Mouse (Mus musculus) myocyte (in vitro differentiated cells): ENCODE measurements at regions not wholly inside any gene's neighbourhood (a gene's known extent, or its start where the extent isn't known, plus 50 kb on each side); places are given as distances from the start of the nearest gene placed in this dataset.

Source experiments
- H3K27me3 ChIP-seq: one replicate; pipeline ENCODE4 v1.6.1; 2011; ENCODE audit not compliant: control insufficient read depth, insufficient read depth, insufficient read length
- H3K36me3 ChIP-seq: one replicate; pipeline ENCODE4 v1.6.1; 2011; ENCODE audit not compliant: control insufficient read depth, insufficient read depth
- H3K4me2 ChIP-seq: one replicate; pipeline ENCODE4 v1.6.1; 2011; ENCODE audit warnings: low read depth, control low read depth
- H3K4me3 ChIP-seq: one replicate; pipeline ENCODE4 v1.5.1; 2011; ENCODE audit warnings: mild to moderate bottlenecking, control low read depth, moderate library complexity
- H3K79me2 ChIP-seq: one replicate; pipeline ENCODE4 v1.6.1; 2011; ENCODE audit not compliant: control insufficient read depth, insufficient read depth
- H3ac ChIP-seq: one replicate; pipeline ENCODE4 v1.6.1; 2011; ENCODE audit not compliant: control insufficient read depth, insufficient read length
- CEBPB ChIP-seq: IDR thresholded peaks from 2 replicates; pipeline ENCODE4 v1.6.1; 2011; ENCODE audit warnings: mild to moderate bottlenecking, moderate library complexity; ENCODE audit not compliant: poor library complexity, insufficient read depth, severe bottlenecking
- E2F4 ChIP-seq: IDR thresholded peaks from one replicate; pipeline ENCODE4 v1.6.1; 2011; ENCODE audit warnings: mild to moderate bottlenecking, control low read depth, moderate library complexity; ENCODE audit not compliant: insufficient read depth
- MAX ChIP-seq: IDR thresholded peaks from one replicate; pipeline ENCODE4 v1.6.1; 2011; ENCODE audit warnings: low read depth, mild to moderate bottlenecking, control low read depth
- MYOD1 ChIP-seq, 3 experiments: IDR thresholded peaks; one replicate each; pipeline ENCODE4 v1.6.1; 2011; ENCODE audit warnings: control low read depth in 2 of 3, low read depth in 2 of 3, mild to moderate bottlenecking in 2 of 3, moderate library complexity in 1 of 3; ENCODE audit not compliant: insufficient read length in 2 of 3, control insufficient read depth in 1 of 3
- MYOG ChIP-seq, 3 experiments: IDR thresholded peaks; one replicate each; pipeline ENCODE4 v1.6.1; 2011; ENCODE audit warnings: control low read depth in 2 of 3, low read depth in 2 of 3, mild to moderate bottlenecking in 2 of 3; ENCODE audit not compliant: insufficient read length in 2 of 3, control insufficient read depth in 1 of 3, insufficient read depth in 1 of 3
- POLR2A ChIP-seq: IDR thresholded peaks from one replicate; pipeline ENCODE4 v1.6.1; 2011; ENCODE audit warnings: low read depth, mild to moderate bottlenecking, control low read depth, moderate library complexity; ENCODE audit not compliant: insufficient read length
- POLR2AphosphoS2 ChIP-seq: IDR thresholded peaks from one replicate; pipeline ENCODE4 v1.6.1; 2011; ENCODE audit warnings: low read depth, control low read depth; ENCODE audit not compliant: insufficient read length
- REST ChIP-seq: IDR thresholded peaks from one replicate; pipeline ENCODE4 v1.6.1; 2011; ENCODE audit warnings: mild to moderate bottlenecking, control low read depth, moderate library complexity; ENCODE audit not compliant: insufficient read depth, insufficient read length
- SRF ChIP-seq: IDR thresholded peaks from one replicate; pipeline ENCODE4 v1.6.1; 2011; ENCODE audit warnings: low read depth; ENCODE audit not compliant: control insufficient read depth, insufficient read length
- TCF12 ChIP-seq: IDR thresholded peaks from one replicate; pipeline ENCODE4 v1.6.1; 2011; ENCODE audit warnings: mild to moderate bottlenecking, control low read depth; ENCODE audit not compliant: poor library complexity, insufficient read depth, severe bottlenecking
- TCF3 ChIP-seq: IDR thresholded peaks from one replicate; pipeline ENCODE4 v1.6.1; 2011; ENCODE audit warnings: low read depth, control low read depth; ENCODE audit not compliant: insufficient read length
- USF1 ChIP-seq: IDR thresholded peaks from one replicate; pipeline ENCODE4 v1.6.1; 2011; ENCODE audit warnings: low read depth, mild to moderate bottlenecking, control low read depth, moderate library complexity

DNA sequence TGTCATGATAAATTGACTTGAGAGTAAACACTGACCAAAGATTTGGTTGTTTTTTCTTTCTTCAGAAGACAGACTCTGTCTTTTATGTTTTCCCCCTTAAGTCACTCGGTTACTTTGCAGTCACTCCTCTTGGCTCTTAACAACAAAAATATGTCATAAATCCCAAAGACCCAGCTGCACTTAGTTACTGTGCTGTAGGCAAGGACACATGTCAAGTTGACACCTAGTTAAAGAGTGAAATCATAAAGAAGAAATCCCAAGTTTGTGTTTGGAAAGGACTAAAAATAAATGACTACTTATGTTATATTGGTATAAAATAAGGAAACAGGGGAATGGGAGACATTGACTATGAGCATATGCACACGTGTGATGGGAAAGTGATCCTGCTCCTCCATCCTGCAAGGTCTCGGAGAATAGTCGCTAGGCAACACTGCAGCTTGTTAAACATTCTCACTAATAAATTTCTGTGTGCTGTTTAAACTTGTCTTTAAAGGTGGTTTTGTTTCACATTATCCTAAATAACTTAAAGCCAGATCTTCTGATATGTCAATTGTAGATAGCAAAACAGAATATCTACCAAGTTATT is 298.1 kb downstream of the Gulp1 start:
- no peaks in the 10 kb centered on the region for H3K27me3 ChIP-seq
- no peaks in the 10 kb centered on the region for H3K79me2 ChIP-seq
- no peak for TF ChIP-seq TCF3
- no peak for TF ChIP-seq SRF
- TF ChIP-seq POLR2A: no peak
- TF ChIP-seq TCF12: no peak
- no peak for TF ChIP-seq CEBPB
- TF ChIP-seq MYOD1 (IDR thresholded peaks at IDR 0.05; ENCODE audit: control insufficient read depth in 1 of 3, insufficient read length in 2 of 3, low read depth in 2 of 3): no peak
- no peak for TF ChIP-seq POLR2AphosphoS2
- no peak for TF ChIP-seq MAX
- no peak for TF ChIP-seq MYOG (IDR thresholded peaks at IDR 0.05; ENCODE audit: control insufficient read depth in 1 of 3, insufficient read depth in 1 of 3, insufficient read length in 2 of 3, low read depth in 2 of 3)
- no peak for TF ChIP-seq USF1
- TF ChIP-seq REST: no peak
- TF ChIP-seq E2F4: no peak
- no peak overlapping the region for H3ac ChIP-seq
- H3K4me2 ChIP-seq: no peak overlapping the region
- H3K36me3 ChIP-seq: no peaks in the 10 kb centered on the region
- no peak overlapping the region for H3K4me3 ChIP-seq

DNA sequence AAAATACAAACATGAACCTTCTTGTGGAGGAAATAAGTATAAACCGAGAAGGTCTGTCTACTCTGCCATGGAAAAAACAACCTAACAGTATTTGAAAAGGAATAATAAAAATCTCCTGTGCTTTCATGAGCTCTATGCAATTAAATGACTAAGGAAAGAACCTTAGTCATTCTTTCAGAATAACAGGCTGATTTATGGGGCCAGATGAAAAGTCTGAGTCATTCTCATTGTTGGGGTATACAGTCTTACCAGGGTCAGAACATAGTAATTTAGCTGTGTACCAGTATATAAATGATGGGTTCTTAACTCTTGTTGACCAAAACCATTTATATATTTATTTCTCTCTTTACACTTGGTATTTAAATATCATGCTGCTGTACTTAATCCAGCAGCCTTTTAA is 312.1 kb downstream of the Gulp1 start:
- Histone ChIP-seq H3K79me2 (no peaks in the 10 kb centered on the region), H3K27me3 (no peaks in the 10 kb centered on the region), H3K4me3 (no peak overlapping the region), H3K4me2 (peak overlapping the region; percentile 56), H3K36me3 (no peaks in the 10 kb centered on the region), H3ac (no peak overlapping the region)
- TF ChIP-seq CEBPB: no peak
- TF ChIP-seq POLR2AphosphoS2: no peak
- no peak for TF ChIP-seq MAX
- no peak for TF ChIP-seq TCF12
- TF ChIP-seq E2F4: no peak
- TF ChIP-seq POLR2A: no peak
- TF ChIP-seq REST: no peak
- TF ChIP-seq TCF3: no peak
- no peak for TF ChIP-seq USF1
- TF ChIP-seq MYOG (IDR thresholded peaks at IDR 0.05; ENCODE audit: control insufficient read depth in 1 of 3, insufficient read depth in 1 of 3, insufficient read length in 2 of 3, low read depth in 2 of 3): no peak
- no peak for TF ChIP-seq SRF
- no peak for TF ChIP-seq MYOD1 (IDR thresholded peaks at IDR 0.05; ENCODE audit: control insufficient read depth in 1 of 3, insufficient read length in 2 of 3, low read depth in 2 of 3)

DNA sequence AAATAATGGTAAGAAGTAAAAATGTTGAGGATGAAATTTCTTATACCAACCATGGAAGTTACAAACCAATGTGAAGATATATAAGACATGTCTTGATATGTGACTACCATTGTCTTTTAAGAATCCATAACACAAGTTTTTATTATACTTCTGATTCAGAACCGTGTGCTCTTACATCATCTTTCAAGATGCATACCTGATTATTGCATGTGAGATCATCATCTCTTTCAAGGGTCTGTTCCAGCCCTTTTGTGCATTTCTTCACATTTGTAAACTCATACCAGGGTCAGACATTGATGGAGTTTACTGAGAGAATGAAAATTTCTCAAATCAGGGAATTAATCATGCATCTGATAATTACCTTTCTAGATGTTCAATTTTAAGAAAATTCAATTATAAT is 312.5 kb downstream of the Gulp1 start:
- Histone ChIP-seq H3K27me3 (no peaks in the 10 kb centered on the region), H3K4me2 (no peak overlapping the region), H3K4me3 (no peak overlapping the region), H3ac (no peak overlapping the region), H3K79me2 (no peaks in the 10 kb centered on the region), H3K36me3 (no peaks in the 10 kb centered on the region)
- TF ChIP-seq CEBPB: peak; percentile 73
- TF ChIP-seq TCF12: no peak

DNA sequence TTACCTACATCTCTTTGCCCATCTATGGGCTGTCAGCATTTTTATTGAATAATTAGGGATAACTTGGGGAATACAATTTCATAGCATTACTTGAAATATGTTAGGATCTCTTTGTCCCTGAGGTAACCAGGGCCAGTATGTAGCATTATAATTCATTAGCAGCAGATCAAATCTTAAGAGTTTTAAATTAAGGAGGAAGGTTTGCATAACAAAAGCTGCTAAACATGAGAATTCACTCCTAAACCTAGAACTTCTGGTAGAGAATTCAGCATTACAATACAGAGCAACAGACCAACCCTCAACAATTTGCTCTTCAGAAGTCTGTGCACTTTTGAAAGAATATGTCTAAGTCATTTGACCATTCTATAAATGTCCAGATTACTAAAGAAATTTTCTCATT is 340.3 kb downstream of the Gulp1 start:
- Histone ChIP-seq H3K4me3 (no peak overlapping the region), H3K79me2 (no peaks in the 10 kb centered on the region), H3K27me3 (no peaks in the 10 kb centered on the region), H3K36me3 (no peaks in the 10 kb centered on the region), H3ac (no peak overlapping the region), H3K4me2 (no peak overlapping the region)
- TF ChIP-seq SRF (no peak), MYOG (IDR thresholded peaks at IDR 0.05; ENCODE audit: control insufficient read depth in 1 of 3, insufficient read depth in 1 of 3, insufficient read length in 2 of 3, low read depth in 2 of 3) (no peak), E2F4 (no peak), TCF3 (no peak), POLR2AphosphoS2 (no peak), USF1 (no peak), REST (no peak), MYOD1 (IDR thresholded peaks at IDR 0.05; ENCODE audit: control insufficient read depth in 1 of 3, insufficient read length in 2 of 3, low read depth in 2 of 3) (no peak), TCF12 (no peak), POLR2A (no peak), MAX (no peak)

DNA sequence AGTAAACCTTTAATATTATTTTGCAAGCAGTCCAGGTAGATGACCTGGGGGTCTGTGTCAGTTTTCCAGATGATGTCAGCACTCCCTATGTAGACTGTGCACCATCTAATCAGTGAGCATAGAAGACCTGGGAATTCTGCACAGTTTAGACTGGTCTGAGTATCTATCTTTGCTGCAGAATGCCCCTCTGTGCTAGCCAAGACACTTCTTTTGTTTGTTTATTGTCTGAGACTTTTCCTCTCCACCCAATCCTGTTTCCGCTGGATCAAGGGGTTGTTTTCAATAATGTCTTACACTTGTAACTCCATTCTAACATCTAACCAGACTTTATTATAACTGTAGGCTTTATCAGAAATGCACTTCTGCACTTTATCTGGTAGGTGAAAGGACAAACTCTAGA is 341.1 kb downstream of the Gulp1 start:
- no peak for TF ChIP-seq MYOD1 (IDR thresholded peaks at IDR 0.05; ENCODE audit: control insufficient read depth in 1 of 3, insufficient read length in 2 of 3, low read depth in 2 of 3)
- no peak for TF ChIP-seq TCF12
- no peak for TF ChIP-seq MAX
- no peak for TF ChIP-seq E2F4
- TF ChIP-seq REST: no peak
- H3K4me2 ChIP-seq: no peak overlapping the region
- H3K4me3 ChIP-seq: no peak overlapping the region
- no peaks in the 10 kb centered on the region for H3K27me3 ChIP-seq
- no peaks in the 10 kb centered on the region for H3K36me3 ChIP-seq
- H3ac ChIP-seq: no peak overlapping the region
- H3K79me2 ChIP-seq: no peaks in the 10 kb centered on the region
